Mouse (Mus musculus) intestine, embryonic 16.5 days (tissue): ENCODE data around the gene Tnfaip3. TPM values are rescaled to one million over a fixed set of nuclear protein-coding genes. Genes with fewer than 3 reads are reported as not detected.

Experiments
- ATAC-seq: fragments of 200-750 bp; cut with Nextera tagmentation; 2 replicates; pipeline ENCODE4 v1.8.0; 2017; ENCODE audit warnings: moderate TSS enrichment, moderate library complexity
- H3K27ac ChIP-seq: fragments of 300-500 bp; sonication (generic); 2 replicates; pipeline ENCODE4 v1.5.1; 2014; ENCODE audit warnings: mild to moderate bottlenecking, low read length
- H3K27me3 ChIP-seq: fragments of 300-500 bp; sonication (generic); replicated peaks from 2 replicates; pipeline ENCODE4 v1.6.1; 2014; ENCODE audit warnings: low read length, control low read depth, mixed read lengths; ENCODE audit not compliant: control insufficient read depth, insufficient read depth
- H3K36me3 ChIP-seq: fragments of 300-500 bp; sonication (generic); 2 replicates; pipeline ENCODE4 v1.6.1; 2014; ENCODE audit warnings: low read length, control low read depth; ENCODE audit not compliant: control insufficient read depth, insufficient read depth
- H3K4me1 ChIP-seq: fragments of 300-500 bp; sonication (generic); 2 replicates; pipeline ENCODE4 v1.6.1; 2014; ENCODE audit warnings: low read length, control low read depth, mixed read lengths; ENCODE audit not compliant: control insufficient read depth, insufficient read depth
- H3K4me2 ChIP-seq: fragments of 300-500 bp; sonication (generic); 2 replicates; pipeline ENCODE4 v1.6.1; 2014; ENCODE audit warnings: low read depth, low read length, control low read depth
- H3K4me3 ChIP-seq: fragments of 300-500 bp; sonication (generic); 2 replicates; pipeline ENCODE4 v1.5.1; 2014; ENCODE audit warnings: mild to moderate bottlenecking, low read length
- H3K9ac ChIP-seq: fragments of 300-500 bp; sonication (generic); 2 replicates; pipeline ENCODE4 v1.6.1; 2014; ENCODE audit warnings: low read depth, low read length
- H3K9me3 ChIP-seq: fragments of 300-500 bp; sonication (generic); 2 replicates; pipeline ENCODE4 v1.6.1; 2016; ENCODE audit warnings: low read length, control low read depth; ENCODE audit not compliant: control insufficient read depth
- WGBS: fragments of 180-500 bp; shearing (Covaris S2); extraction: QIAGEN DNeasy Blood & Tissue Kit; methylation state at CpG from one replicate; pipeline ENCODE4 v1.1.7; 2014; 5-methylcytosine and 5-hydroxymethylcytosine counted together
- polyA plus RNA-seq: library from polyadenylated mRNA; unstranded; fragments of >200 nt; fragmentation: Nextera tagmentation; extraction: Ambion mirVana; gene quantifications from 2 replicates; pipeline ENCODE4 v1.2.1, GENCODE M21; 2015

Tnfaip3 gene
- polyA plus RNA-seq, 1 experiment from 2014 or later: 4.3 TPM

DNA sequence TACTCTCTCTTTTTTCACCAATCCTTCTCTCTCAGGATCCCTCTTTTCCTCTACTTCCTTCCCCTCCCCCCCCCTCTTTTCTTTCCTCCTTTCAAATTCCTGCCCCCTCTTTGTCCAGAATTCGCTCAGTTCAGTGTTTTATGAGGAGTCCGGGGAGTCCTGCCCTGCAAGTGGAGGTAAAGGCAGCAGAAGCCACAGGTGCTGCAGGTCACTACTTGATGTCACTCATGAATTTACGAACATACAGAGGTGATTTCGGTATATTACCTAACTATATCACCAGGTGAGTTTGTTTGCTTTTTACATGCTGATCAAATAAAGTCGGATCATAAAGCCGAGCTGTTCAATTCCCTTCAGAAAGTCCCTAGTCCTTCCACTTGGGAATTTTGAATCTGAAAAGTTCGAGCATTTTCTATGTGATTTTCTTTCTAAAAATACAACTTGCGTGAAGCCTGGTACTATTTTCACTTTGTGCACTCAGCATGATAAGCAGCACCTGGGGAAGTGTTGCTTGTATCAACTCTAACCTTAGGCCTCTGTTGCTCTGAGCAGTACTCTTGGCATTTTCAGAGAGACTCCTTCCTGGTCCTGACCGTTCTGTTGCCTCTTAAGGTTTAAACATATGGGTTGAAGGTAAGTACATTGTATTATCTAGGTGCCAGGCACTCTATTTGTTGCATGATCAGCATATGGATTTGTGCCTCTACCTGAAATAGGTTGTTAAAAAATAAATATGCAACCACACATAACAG lies 29.5 kb upstream of the Tnfaip3 start:
- Histone ChIP-seq H3K4me3 (no peak overlapping the region), H3K9ac (no peak overlapping the region), H3K9me3 (no peaks in the 10 kb centered on the region), H3K4me1 (no peaks in the 10 kb centered on the region), H3K4me2 (no peak overlapping the region), H3K36me3 (no peaks in the 10 kb centered on the region), H3K27me3 (no peaks in the 10 kb centered on the region), H3K27ac (no peak overlapping the region)
- 59% methylated on average over 9 of the region's 9 CpGs for WGBS
- peak; percentile 55; the same call in 1 of the 2 replicates for ATAC-seq

DNA sequence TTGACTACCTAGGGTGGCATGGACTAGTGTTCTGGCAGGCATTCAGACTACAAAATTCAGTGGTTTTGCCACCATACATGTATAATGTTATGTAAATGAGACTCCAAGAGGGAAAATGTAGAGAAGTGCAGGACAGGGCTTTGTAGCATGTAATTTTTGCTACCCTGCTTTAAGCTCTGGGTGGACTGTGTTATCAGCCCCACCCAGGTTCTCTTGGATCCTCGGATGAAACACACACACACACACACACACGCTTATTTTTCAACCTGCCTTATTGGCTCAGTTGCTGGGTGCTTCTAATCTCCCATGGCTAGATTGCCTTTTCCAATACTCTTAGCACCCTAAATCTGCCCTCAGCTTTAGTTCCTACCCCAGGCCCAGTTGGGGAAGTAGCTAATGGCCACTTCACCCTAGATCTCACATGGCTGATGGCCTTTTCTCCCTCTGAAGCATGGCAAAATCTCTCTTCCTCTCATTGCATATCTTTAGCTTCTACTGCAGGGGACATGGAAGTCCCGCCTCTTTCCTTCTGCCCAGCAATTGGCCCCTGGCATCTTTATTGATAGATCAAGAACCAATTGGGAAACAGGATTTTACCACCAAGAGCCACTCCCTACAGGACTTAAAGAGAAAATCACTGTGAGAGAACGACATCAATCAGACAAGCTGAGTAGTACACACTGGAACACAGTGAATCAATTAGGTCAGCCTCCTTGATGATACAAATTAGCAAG lies 28.2 kb upstream of the Tnfaip3 start:
- Histone ChIP-seq H3K9me3 (no peaks in the 10 kb centered on the region), H3K27me3 (no peaks in the 10 kb centered on the region), H3K4me1 (no peaks in the 10 kb centered on the region), H3K4me2 (0 out of 2 replicates have a peak overlapping the region, but pooled peaks have one; percentile 4), H3K36me3 (no peaks in the 10 kb centered on the region), H3K9ac (peak overlapping the region; percentile 20; the same call in 1 of the 2 replicates), H3K4me3 (peak overlapping the region; percentile 18; the same call in 1 of the 2 replicates), H3K27ac (no peak overlapping the region)
- 59% methylated on average over 4 of the region's 4 CpGs for WGBS
- ATAC-seq: peak; percentile 82

DNA sequence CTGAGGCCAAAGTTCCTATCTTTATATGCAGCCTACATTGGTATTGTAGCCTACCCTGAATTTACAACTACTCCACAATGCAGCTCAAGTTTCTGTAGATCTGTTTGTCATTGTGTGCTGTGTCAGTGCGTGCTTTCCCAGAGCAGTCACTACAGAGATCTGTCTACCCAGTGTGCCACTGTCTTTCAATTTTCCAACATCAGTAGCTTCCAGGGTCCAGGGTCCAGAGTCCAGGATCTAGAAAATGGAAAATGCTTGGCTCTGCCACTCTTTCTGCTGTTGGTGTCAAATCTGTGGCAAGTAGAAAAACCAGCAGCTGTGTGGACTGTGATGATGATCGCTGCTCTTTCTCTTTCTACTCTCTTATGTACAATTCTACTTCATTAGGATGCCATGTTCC lies 24.7 kb upstream of the Tnfaip3 start:
- Histone ChIP-seq H3K4me1 (no peaks in the 10 kb centered on the region), H3K4me2 (no peak overlapping the region), H3K9me3 (no peaks in the 10 kb centered on the region), H3K9ac (no peak overlapping the region), H3K27me3 (no peaks in the 10 kb centered on the region), H3K27ac (no peak overlapping the region), H3K4me3 (no peak overlapping the region), H3K36me3 (no peaks in the 10 kb centered on the region)
- WGBS: 89% methylated on average over 2 of the region's 2 CpGs
- ATAC-seq: no peak

DNA sequence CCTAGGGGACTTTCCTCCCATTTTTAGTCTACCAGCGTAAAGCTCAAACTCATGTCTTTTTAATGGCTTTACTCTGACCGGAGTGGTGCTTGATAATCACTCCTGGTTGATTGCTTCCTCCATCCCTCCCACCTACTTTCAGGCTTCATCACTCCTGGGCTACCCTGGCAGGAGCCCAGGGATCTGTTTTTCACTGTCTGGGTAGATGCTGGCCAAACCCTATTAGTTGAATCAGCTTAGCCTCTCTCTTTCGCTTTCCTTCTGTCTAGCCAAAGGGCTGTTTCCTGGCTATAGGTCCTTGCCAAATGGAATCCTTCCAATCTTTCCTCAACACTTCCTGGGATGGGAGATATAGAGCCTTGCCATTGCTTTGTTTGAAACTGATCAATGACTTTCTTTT lies 19.3 kb upstream of the Tnfaip3 start:
- Histone ChIP-seq H3K9ac (no peak overlapping the region), H3K27me3 (no peaks in the 10 kb centered on the region), H3K4me2 (no peak overlapping the region), H3K4me1 (no peaks in the 10 kb centered on the region), H3K9me3 (no peaks in the 10 kb centered on the region), H3K36me3 (no peaks in the 10 kb centered on the region), H3K27ac (no peak overlapping the region), H3K4me3 (no peak overlapping the region)
- WGBS: 65% methylated on average over 3 of the region's 3 CpGs
- ATAC-seq: no peak

DNA sequence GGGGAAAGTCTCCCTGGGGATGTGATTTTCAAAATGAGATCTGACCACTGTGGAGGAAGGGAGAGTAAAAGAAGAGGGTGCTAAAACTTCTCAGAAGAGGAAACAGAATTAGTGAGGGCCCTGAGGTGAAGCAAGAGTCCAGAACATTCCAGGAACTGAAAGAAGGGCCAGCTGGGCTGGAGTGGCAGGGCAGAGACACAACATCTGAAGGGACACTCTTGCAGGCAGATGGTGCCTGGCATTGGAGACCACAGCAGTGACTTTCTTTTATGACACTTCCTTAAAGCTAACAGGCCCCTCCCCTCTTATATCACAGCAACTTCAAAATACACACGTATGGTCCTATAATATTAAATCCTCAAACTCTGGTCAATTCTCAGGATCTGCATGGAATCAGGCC lies 18.2 kb upstream of the Tnfaip3 start:
- Histone ChIP-seq H3K9me3 (no peaks in the 10 kb centered on the region), H3K4me2 (no peak overlapping the region), H3K4me1 (no peaks in the 10 kb centered on the region), H3K9ac (no peak overlapping the region), H3K4me3 (no peak overlapping the region), H3K27ac (no peak overlapping the region), H3K27me3 (no peaks in the 10 kb centered on the region), H3K36me3 (no peaks in the 10 kb centered on the region)
- WGBS: 81% methylated on average over 1 of the region's 1 CpGs
- no peak for ATAC-seq

- no peak overlapping the region for H3K4me3 ChIP-seq
- no peaks in the 10 kb centered on the region for H3K4me1 ChIP-seq
- no peak overlapping the region for H3K4me2 ChIP-seq
- no peak for ATAC-seq
- no peak overlapping the region for H3K9ac ChIP-seq
- H3K27ac ChIP-seq: no peak overlapping the region
- H3K9me3 ChIP-seq: no peaks in the 10 kb centered on the region
- H3K27me3 ChIP-seq: no peaks in the 10 kb centered on the region
- no peaks in the 10 kb centered on the region for H3K36me3 ChIP-seq
Measured at GRCm38 (mm10) chr10:19031875-19032274, 16.4 kb upstream of the Tnfaip3 start.

- no peak overlapping the region for H3K27ac ChIP-seq
- 74% methylated on average over 2 of the region's 2 CpGs for WGBS
- no peaks in the 10 kb centered on the region for H3K4me1 ChIP-seq
- no peaks in the 10 kb centered on the region for H3K27me3 ChIP-seq
- H3K36me3 ChIP-seq: no peaks in the 10 kb centered on the region
- no peak for ATAC-seq
- H3K9ac ChIP-seq: no peak overlapping the region
- no peaks in the 10 kb centered on the region for H3K9me3 ChIP-seq
- H3K4me3 ChIP-seq: no peak overlapping the region
- no peak overlapping the region for H3K4me2 ChIP-seq
Measured at GRCm38 (mm10) chr10:19030628-19031027, 15.2 kb upstream of the Tnfaip3 start.

DNA sequence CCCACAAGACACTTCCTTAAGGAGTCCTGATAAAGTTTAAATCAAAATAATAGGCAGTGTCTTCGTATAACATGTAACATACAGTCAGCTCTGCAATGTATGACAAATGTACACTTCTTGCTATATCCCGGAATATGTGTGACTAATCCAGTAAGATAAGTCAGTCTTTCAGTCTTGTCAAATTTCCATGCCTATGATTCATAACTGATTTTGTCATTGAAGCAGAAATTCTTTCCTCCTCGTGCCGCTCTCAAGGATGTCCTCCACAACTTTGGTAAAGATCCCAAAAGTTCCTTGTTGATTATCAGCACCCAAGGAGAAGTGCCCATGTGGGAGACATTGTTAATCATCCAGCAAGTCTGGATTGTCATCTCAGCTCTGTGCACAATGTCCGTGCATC lies 11.3 kb upstream of the Tnfaip3 start:
- no peak overlapping the region for H3K4me3 ChIP-seq
- H3K27me3 ChIP-seq: no peaks in the 10 kb centered on the region
- H3K9ac ChIP-seq: no peak overlapping the region
- no peaks in the 10 kb centered on the region for H3K4me1 ChIP-seq
- no peak overlapping the region for H3K4me2 ChIP-seq
- no peaks in the 10 kb centered on the region for H3K36me3 ChIP-seq
- no peak overlapping the region for H3K27ac ChIP-seq
- no peaks in the 10 kb centered on the region for H3K9me3 ChIP-seq
- WGBS: 90% methylated on average over 5 of the region's 5 CpGs
- no peak for ATAC-seq

DNA sequence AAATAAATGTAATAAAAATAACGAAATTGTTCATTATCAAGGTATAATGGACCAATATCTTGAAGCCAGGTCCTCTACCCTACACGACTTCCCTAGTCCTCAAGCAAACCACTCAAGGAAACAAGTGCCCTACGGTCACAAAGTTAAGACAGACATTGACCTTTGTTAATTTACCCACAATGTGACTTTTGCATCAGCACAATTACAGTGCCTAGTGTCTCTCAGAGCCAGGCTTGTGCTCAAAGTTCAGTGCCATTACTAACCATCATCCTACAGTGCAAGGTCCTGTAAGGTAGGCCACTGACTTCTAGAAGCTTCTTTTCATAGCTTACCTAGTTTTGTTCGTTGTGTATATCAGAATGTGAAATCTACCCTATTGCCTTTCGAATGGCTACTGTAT lies 8.9 kb upstream of the Tnfaip3 start:
- H3K27me3 ChIP-seq: no peaks in the 10 kb centered on the region
- WGBS: 78% methylated on average over 5 of the region's 5 CpGs
- no peaks in the 10 kb centered on the region for H3K9me3 ChIP-seq
- ATAC-seq: peak; percentile 77
- H3K4me1 ChIP-seq: no peaks in the 10 kb centered on the region
- H3K36me3 ChIP-seq: no peaks in the 10 kb centered on the region
- no peak overlapping the region for H3K9ac ChIP-seq
- no peak overlapping the region for H3K4me3 ChIP-seq
- H3K4me2 ChIP-seq: no peak overlapping the region
- H3K27ac ChIP-seq: no peak overlapping the region
